Mouse (Mus musculus) forebrain, embryonic 10.5 days (tissue): ENCODE measurements around the gene Tmem268. TPM values are rescaled to one million over a fixed set of nuclear protein-coding genes. Genes with fewer than 3 reads are reported as not detected.

ENCODE experiments used
- DNase-seq: peaks from one replicate; pipeline ENCODE4 v3.0.0-alpha.2; 2017; ENCODE audit warnings: low spot score; ENCODE audit errors: extremely low spot score
- H3K27ac ChIP-seq: fragments of 300-500 bp; sonication (generic); 2 replicates; pipeline ENCODE4 v1.5.1; 2016; ENCODE audit warnings: mild to moderate bottlenecking
- H3K27me3 ChIP-seq: fragments of 300-500 bp; sonication (generic); 2 replicates; pipeline ENCODE4 v1.6.1; 2016; ENCODE audit warnings: mild to moderate bottlenecking; ENCODE audit not compliant: poor library complexity, severe bottlenecking
- H3K36me3 ChIP-seq: fragments of 300-500 bp; sonication (generic); replicated peaks from 2 replicates; pipeline ENCODE4 v1.6.1; 2016; ENCODE audit warnings: mild to moderate bottlenecking, moderate library complexity
- H3K4me1 ChIP-seq: fragments of 300-500 bp; sonication (generic); 2 replicates; pipeline ENCODE4 v1.6.1; 2016
- H3K4me3 ChIP-seq: fragments of 300-500 bp; sonication (generic); 2 replicates; pipeline ENCODE4 v1.5.1; 2016; ENCODE audit warnings: mild to moderate bottlenecking, moderate library complexity
- H3K9me3 ChIP-seq: fragments of 300-500 bp; sonication (generic); 2 replicates; pipeline ENCODE4 v1.6.1; 2016; ENCODE audit warnings: mild to moderate bottlenecking, moderate library complexity
- WGBS: fragments of 180-500 bp; shearing (Covaris S2); methylation state at CpG from one replicate; pipeline ENCODE4 v1.1.7; 2016; 5-methylcytosine and 5-hydroxymethylcytosine counted together
- polyA plus RNA-seq: library from polyadenylated mRNA; unstranded; fragments of >200 nt; fragmentation: Nextera tagmentation; extraction: Ambion mirVana; gene quantifications from 2 replicates; pipeline ENCODE4 v1.2.1, GENCODE M21; 2016

Gene Tmem268
- polyA plus RNA-seq, 1 experiment from 2014 or later, result 9.5 TPM

DNA sequence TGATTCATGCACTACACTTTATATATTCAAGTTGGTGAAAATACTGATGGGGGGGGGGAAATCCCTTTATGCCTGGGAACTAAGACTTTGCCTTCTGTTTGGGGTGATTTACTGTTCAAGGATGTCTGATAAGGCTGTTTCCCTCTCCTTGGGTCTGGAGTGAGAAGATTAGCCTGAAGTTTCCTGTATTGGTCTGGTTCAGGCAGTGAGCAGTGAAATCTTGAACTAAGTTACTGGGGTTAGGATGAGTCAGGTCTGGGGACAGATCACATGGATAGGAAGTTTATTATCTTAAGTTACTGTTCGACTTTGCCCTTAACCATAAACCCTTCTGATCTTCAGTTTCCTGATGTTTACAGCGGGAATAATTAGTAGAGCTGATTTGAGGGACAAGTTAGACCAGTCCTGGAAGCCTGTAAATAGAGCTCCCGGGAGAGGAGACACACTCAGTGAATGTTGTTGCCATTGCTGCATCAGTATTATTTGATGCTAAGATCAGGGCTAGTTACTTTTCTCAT, 67.0 kb downstream of the Tmem268 start:
- no peaks in the 10 kb centered on the region for H3K27me3 ChIP-seq
- H3K9me3 ChIP-seq, result no peaks in the 10 kb centered on the region
- no peaks in the 10 kb centered on the region for H3K36me3 ChIP-seq
- DNase-seq, result no peak
- no peak overlapping the region for H3K27ac ChIP-seq
- H3K4me1 ChIP-seq, result no peaks in the 10 kb centered on the region
- no peak overlapping the region for H3K4me3 ChIP-seq
- WGBS, result 76% methylated on average over 3 of the region's 3 CpGs

DNA sequence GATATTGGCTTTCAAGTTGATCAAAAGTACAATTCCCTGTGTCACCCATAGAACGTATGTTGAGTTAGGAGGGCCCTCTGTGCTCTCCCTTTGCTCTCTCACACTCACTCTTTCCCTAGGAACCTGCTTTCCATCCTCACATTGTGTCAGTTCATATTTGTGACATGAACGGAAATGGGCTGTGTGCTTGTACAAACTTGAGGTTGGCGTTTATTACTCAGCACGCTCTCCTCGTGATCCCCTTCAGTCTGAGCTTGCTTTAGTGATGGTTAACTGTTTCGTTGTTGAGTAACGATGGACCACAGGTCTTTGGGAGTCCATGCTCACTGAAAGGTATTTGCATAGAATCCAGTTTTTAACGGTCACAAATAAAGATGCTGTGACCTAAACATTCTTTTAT, 68.5 kb downstream of the Tmem268 start:
- Histone ChIP-seq H3K36me3 (no peaks in the 10 kb centered on the region), H3K27ac (no peak overlapping the region), H3K9me3 (no peaks in the 10 kb centered on the region), H3K27me3 (no peaks in the 10 kb centered on the region), H3K4me3 (no peak overlapping the region), H3K4me1 (no peaks in the 10 kb centered on the region)
- no peak for DNase-seq
- WGBS, result 89% methylated on average over 8 of the region's 8 CpGs

DNA sequence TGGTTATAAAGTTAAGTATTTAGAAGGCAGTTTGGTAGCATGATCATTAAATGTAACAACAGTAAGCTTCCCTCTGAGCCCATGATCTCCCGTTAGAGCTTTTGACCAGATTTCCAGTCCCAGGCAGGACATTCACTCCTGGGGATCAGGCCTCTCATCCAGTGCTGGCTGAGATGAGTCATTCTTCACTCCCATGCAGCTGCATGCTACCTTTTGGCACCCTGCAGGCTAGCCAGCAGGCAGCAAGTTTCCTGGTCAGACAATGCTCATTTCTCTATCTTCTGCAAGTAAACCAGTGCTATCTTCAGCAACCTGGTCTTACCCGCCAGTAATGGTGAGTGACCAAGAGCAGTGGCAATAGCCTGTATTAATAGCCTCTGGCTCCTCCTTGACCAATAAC, 74.6 kb downstream of the Tmem268 start:
- H3K4me3 ChIP-seq, result no peak overlapping the region
- no peaks in the 10 kb centered on the region for H3K4me1 ChIP-seq
- DNase-seq, result no peak
- no peaks in the 10 kb centered on the region for H3K36me3 ChIP-seq
- H3K27me3 ChIP-seq, result no peaks in the 10 kb centered on the region
- H3K9me3 ChIP-seq, result no peaks in the 10 kb centered on the region
- H3K27ac ChIP-seq, result no peak overlapping the region
- WGBS, result 86% methylated on average over 2 of the region's 2 CpGs

Other genes starting within 250 kb of the Tmem268 start
- not detected in 2 replicates for gene Orm1, start 214.2 kb upstream of the Tmem268 start, polyA plus RNA-seq
- not detected in 2 replicates for gene Orm3, start 202.6 kb upstream of the Tmem268 start, polyA plus RNA-seq
- not detected in 2 replicates for gene Orm2, start 196.3 kb upstream of the Tmem268 start, polyA plus RNA-seq
- gene Akna, start 155.4 kb upstream of the Tmem268 start, polyA plus RNA-seq, result 10.2 and 13.1 TPM in 2 replicates
- 4.6 and 5.1 TPM in 2 replicates for gene Whrn, start 62.8 kb upstream of the Tmem268 start, polyA plus RNA-seq
- gene Atp6v1g1, start 14.0 kb upstream of the Tmem268 start, polyA plus RNA-seq, result 234 and 239 TPM in 2 replicates
- gene Gm11213, start 46.5 kb downstream of the Tmem268 start, polyA plus RNA-seq, result not detected in 2 replicates
- gene Tex48, start 63.6 kb downstream of the Tmem268 start, polyA plus RNA-seq, result not detected in 2 replicates
- not detected in 2 replicates for gene Gm11214, start 104.6 kb downstream of the Tmem268 start, polyA plus RNA-seq
- not detected in 2 replicates for gene Tnfsf15, start 186.3 kb downstream of the Tmem268 start, polyA plus RNA-seq